Mouse (Mus musculus): Measurements from ENCODE around the gene Cyp2g1. TPM values are rescaled to one million over a fixed set of nuclear protein-coding genes. Genes with fewer than 3 reads are reported as not detected.

Cyp2g1 gene
- total RNA-seq, 4 experiments from 2014 or later, result not detected

Other genes with a start within 250 kb of the Cyp2g1 start
- not detected for gene Vmn1r185, start 190.4 kb upstream of the Cyp2g1 start, total RNA-seq (2022)
- gene Cyp2b23, start 122.5 kb upstream of the Cyp2g1 start, total RNA-seq (2022), result not detected
- not detected for gene Cyp2b19, start 51.8 kb upstream of the Cyp2g1 start, total RNA-seq (2022)
- 1 to 10 TPM in 1 of 4 experiments, under 1 TPM in 3; 0.17 to 2.3 (median 0.51) TPM for gene Cyp2a5, start 26.4 kb downstream of the Cyp2g1 start, total RNA-seq (2022)
- gene Cyp2a22, start 130.5 kb downstream of the Cyp2g1 start, total RNA-seq (2022), result not detected
- gene Cyp2a12, start 220.2 kb downstream of the Cyp2g1 start, total RNA-seq (2022), result not detected